Mouse (Mus musculus) embryonic facial prominence, embryonic 11.5 days (tissue): ENCODE measurements around the gene Lhpp. TPM values are rescaled to one million over a fixed set of nuclear protein-coding genes. Genes with fewer than 3 reads are reported as not detected.

Experiments used
- ATAC-seq: fragments of 200-750 bp; cut with Nextera tagmentation; replicated peaks from 2 replicates; pipeline ENCODE4 v1.8.0; 2017; ENCODE audit warnings: low read depth; ENCODE audit not compliant: insufficient number of reproducible peaks, low FRiP score, low TSS enrichment
- DNase-seq: peaks from one replicate; pipeline ENCODE4 v3.0.0-alpha.2; 2015; ENCODE audit warnings: low spot score
- H3K27ac ChIP-seq: fragments of 300-500 bp; sonication (generic); replicated peaks from 2 replicates; pipeline ENCODE4 v1.5.1; 2014; ENCODE audit warnings: mild to moderate bottlenecking, low read depth, low read length, control low read depth
- H3K27me3 ChIP-seq: fragments of 300-500 bp; sonication (generic); 2 replicates; pipeline ENCODE4 v1.6.1; 2014; ENCODE audit warnings: mild to moderate bottlenecking, low read length, moderate library complexity, mixed read lengths; ENCODE audit not compliant: control insufficient read depth, insufficient read depth
- H3K36me3 ChIP-seq: fragments of 300-500 bp; sonication (generic); replicated peaks from 2 replicates; pipeline ENCODE4 v1.6.1; 2014; ENCODE audit warnings: low read depth, mild to moderate bottlenecking, low read length, moderate library complexity, mixed read lengths; ENCODE audit not compliant: control insufficient read depth, insufficient read depth
- H3K4me1 ChIP-seq: fragments of 300-500 bp; sonication (generic); 2 replicates; pipeline ENCODE4 v1.6.1; 2014; ENCODE audit warnings: low read length, mixed read lengths; ENCODE audit not compliant: control insufficient read depth, insufficient read depth
- H3K4me2 ChIP-seq: fragments of 300-500 bp; sonication (generic); 2 replicates; pipeline ENCODE4 v1.6.1; 2014; ENCODE audit warnings: low read depth, mild to moderate bottlenecking, control low read depth, low read length, moderate library complexity
- H3K4me3 ChIP-seq: fragments of 300-500 bp; sonication (generic); 2 replicates; pipeline ENCODE4 v1.5.1; 2014; ENCODE audit warnings: low read depth, low read length, control low read depth
- H3K9ac ChIP-seq: fragments of 300-500 bp; sonication (generic); replicated peaks from 2 replicates; pipeline ENCODE4 v1.6.1; 2014; ENCODE audit warnings: mild to moderate bottlenecking, control low read depth, low read length
- H3K9me3 ChIP-seq: fragments of 300-500 bp; sonication (generic); replicated peaks from 2 replicates; pipeline ENCODE4 v1.6.1; 2016; ENCODE audit warnings: mild to moderate bottlenecking, low read length, inconsistent platforms, mixed read lengths; ENCODE audit not compliant: control insufficient read depth
- WGBS: fragments of 180-500 bp; shearing (Covaris S2); extraction: QIAGEN DNeasy Blood & Tissue Kit; methylation state at CpG from one replicate; pipeline ENCODE4 v1.1.7; 2014; 5-methylcytosine and 5-hydroxymethylcytosine counted together
- polyA plus RNA-seq: library from polyadenylated mRNA; unstranded; fragments of >200 nt; fragmentation: Nextera tagmentation; extraction: Ambion mirVana; gene quantifications from 2 replicates; pipeline ENCODE4 v1.2.1, GENCODE M21; 2014

The Lhpp gene
- polyA plus RNA-seq, 1 experiment from 2014 or later: 15.5 TPM

DNA sequence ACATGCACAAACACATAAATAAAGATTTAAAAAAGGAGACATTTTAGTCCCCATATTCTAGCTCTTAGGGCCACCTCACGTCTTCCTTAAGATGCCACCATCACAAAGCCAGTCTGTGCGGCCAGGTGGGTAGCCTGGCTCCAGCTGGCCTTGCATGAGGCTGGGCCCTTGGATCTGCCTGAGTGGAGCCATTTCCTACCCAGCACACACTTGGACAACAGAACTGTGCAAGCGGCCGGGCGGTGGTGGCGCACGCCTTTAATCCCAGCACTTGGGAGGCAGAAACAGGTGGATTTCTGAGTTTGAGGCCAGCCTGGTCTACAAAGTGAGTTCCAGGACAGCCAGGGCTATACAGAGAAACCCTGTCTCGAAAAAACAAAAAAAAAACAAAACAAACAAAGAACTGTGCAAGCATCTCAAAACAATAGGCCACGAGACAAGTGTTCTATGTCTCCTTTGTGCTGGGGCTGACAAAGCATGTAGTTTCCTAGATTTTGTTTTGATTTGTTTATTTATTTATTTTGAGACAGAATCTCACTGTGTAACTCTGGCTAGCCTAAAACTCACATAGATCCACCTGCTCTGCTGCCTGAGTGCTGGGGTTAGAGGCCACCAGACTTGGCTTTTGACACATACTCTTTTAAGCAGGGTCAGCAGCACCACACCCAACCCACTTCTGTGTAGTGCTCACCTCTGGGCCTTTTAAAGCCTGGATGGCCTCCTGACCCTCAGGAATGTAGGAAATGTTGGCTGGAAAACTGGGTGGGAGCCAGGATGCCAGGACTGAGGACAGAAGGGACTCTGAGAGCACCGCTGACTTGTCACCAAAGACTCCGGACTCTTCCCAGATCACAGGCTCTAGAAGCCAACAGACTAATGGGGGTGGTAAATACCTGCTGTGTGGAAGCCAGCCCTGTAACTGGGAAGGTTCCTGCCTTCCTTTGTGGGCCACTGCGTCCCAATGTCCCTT is 112.2 kb downstream of the Lhpp start:
- H3K4me2 ChIP-seq: no peak overlapping the region
- WGBS: 92% methylated on average over 12 of the region's 12 CpGs
- no peak overlapping the region for H3K27ac ChIP-seq
- no peaks in the 10 kb centered on the region for H3K9me3 ChIP-seq
- H3K4me3 ChIP-seq: no peak overlapping the region
- no peaks in the 10 kb centered on the region for H3K4me1 ChIP-seq
- no peaks in the 10 kb centered on the region for H3K27me3 ChIP-seq
- no peak for ATAC-seq
- H3K36me3 ChIP-seq: no peaks in the 10 kb centered on the region
- H3K9ac ChIP-seq: no peak overlapping the region
- no peak for DNase-seq

- ATAC-seq: no peak
- Histone ChIP-seq H3K4me3 (no peak overlapping the region), H3K9me3 (no peaks in the 10 kb centered on the region), H3K9ac (no peak overlapping the region), H3K4me2 (no peak overlapping the region), H3K27me3 (no peaks in the 10 kb centered on the region), H3K36me3 (no peaks in the 10 kb centered on the region), H3K4me1 (no peaks in the 10 kb centered on the region), H3K27ac (no peak overlapping the region)
- no peak for DNase-seq
- 90% methylated on average over 11 of the region's 11 CpGs for WGBS
Measured at GRCm38 (mm10) chr7:132723906-132724305, 113.5 kb downstream of the Lhpp start.

GRCm38 (mm10) chr7:132724501-132725062 is 114.1 kb downstream of the Lhpp start:
- Histone ChIP-seq H3K9me3 (no peaks in the 10 kb centered on the region), H3K4me2 (no peak overlapping the region), H3K9ac (no peak overlapping the region), H3K27me3 (no peaks in the 10 kb centered on the region), H3K36me3 (no peaks in the 10 kb centered on the region), H3K4me1 (no peaks in the 10 kb centered on the region), H3K4me3 (no peak overlapping the region), H3K27ac (no peak overlapping the region)
- ATAC-seq (no peak), DNase-seq (no peak)
- 87% methylated on average over 5 of the region's 5 CpGs for WGBS

- Histone ChIP-seq H3K27me3 (no peaks in the 10 kb centered on the region), H3K9me3 (no peaks in the 10 kb centered on the region), H3K4me1 (no peaks in the 10 kb centered on the region), H3K27ac (no peak overlapping the region), H3K4me2 (no peak overlapping the region), H3K9ac (no peak overlapping the region), H3K36me3 (no peaks in the 10 kb centered on the region), H3K4me3 (no peak overlapping the region)
- DNase-seq: no peak
- no peak for ATAC-seq
- WGBS: 80% methylated on average over 13 of the region's 13 CpGs
Measured at GRCm38 (mm10) chr7:132726106-132726861, 115.8 kb downstream of the Lhpp start.

GRCm38 (mm10) chr7:132729093-132729831 is 118.8 kb downstream of the Lhpp start:
- Histone ChIP-seq H3K4me3 (no peak overlapping the region), H3K9me3 (no peaks in the 10 kb centered on the region), H3K27me3 (no peaks in the 10 kb centered on the region), H3K27ac (no peak overlapping the region), H3K36me3 (no peaks in the 10 kb centered on the region), H3K4me1 (no peaks in the 10 kb centered on the region), H3K4me2 (no peak overlapping the region), H3K9ac (no peak overlapping the region)
- 69% methylated on average over 4 of the region's 4 CpGs for WGBS
- DNase-seq (no peak), ATAC-seq (no peak)

GRCm38 (mm10) chr7:132730510-132730909 is 120.1 kb downstream of the Lhpp start:
- Histone ChIP-seq H3K9me3 (no peaks in the 10 kb centered on the region), H3K4me1 (peaks cover under 1% of the 10 kb centered on the region; the same call in 1 of the 2 replicates), H3K36me3 (no peaks in the 10 kb centered on the region), H3K9ac (no peak overlapping the region), H3K4me2 (no peak overlapping the region), H3K27me3 (no peaks in the 10 kb centered on the region), H3K27ac (0 out of 2 replicates have a peak overlapping the region, but pooled peaks have one; percentile 35), H3K4me3 (no peak overlapping the region)
- DNase-seq (no peak), ATAC-seq (no peak)
- 76% methylated on average over 7 of the region's 7 CpGs for WGBS

- no peak overlapping the region for H3K4me2 ChIP-seq
- H3K4me3 ChIP-seq: no peak overlapping the region
- no peaks in the 10 kb centered on the region for H3K36me3 ChIP-seq
- DNase-seq (no peak), ATAC-seq (0 out of 2 replicates have a peak, but pooled peaks have one; percentile 20)
- H3K27me3 ChIP-seq: no peaks in the 10 kb centered on the region
- no peak overlapping the region for H3K27ac ChIP-seq
- H3K4me1 ChIP-seq: peaks cover 5% of the 10 kb centered on the region; the same call in 1 of the 2 replicates
- 48% methylated on average over 6 of the region's 6 CpGs for WGBS
- H3K9ac ChIP-seq: no peak overlapping the region
- no peaks in the 10 kb centered on the region for H3K9me3 ChIP-seq
Measured at GRCm38 (mm10) chr7:132731558-132731957, 121.1 kb downstream of the Lhpp start.
